Mouse (Mus musculus) hindbrain, embryonic 15.5 days (tissue): Measurements from ENCODE around the gene Ift122. TPM values are rescaled to one million over a fixed set of nuclear protein-coding genes. Genes with fewer than 3 reads are reported as not detected.
A peak's percentile ranks its signal among the peaks of the same experiment; 100 is the strongest.

Experiments
- ATAC-seq: fragments of 200-750 bp; cut with Nextera tagmentation; 2 replicates; pipeline ENCODE4 v1.8.0; 2017; ENCODE audit warnings: low read depth, moderate number of reproducible peaks, moderate TSS enrichment; ENCODE audit not compliant: low FRiP score
- H3K27ac ChIP-seq: fragments of 300-500 bp; sonication (generic); replicated peaks from 2 replicates; pipeline ENCODE4 v1.5.1; 2015; ENCODE audit warnings: mild to moderate bottlenecking, inconsistent platforms
- H3K27me3 ChIP-seq: fragments of 300-500 bp; sonication (generic); 2 replicates; pipeline ENCODE4 v1.6.1; 2015; ENCODE audit warnings: control low read depth, inconsistent platforms
- H3K36me3 ChIP-seq: fragments of 300-500 bp; sonication (generic); 2 replicates; pipeline ENCODE4 v1.6.1; 2015; ENCODE audit warnings: control low read depth, inconsistent platforms
- H3K4me1 ChIP-seq: fragments of 300-500 bp; sonication (generic); replicated peaks from 2 replicates; pipeline ENCODE4 v1.6.1; 2015; ENCODE audit warnings: control low read depth, inconsistent platforms
- H3K4me2 ChIP-seq: fragments of 300-500 bp; sonication (generic); 2 replicates; pipeline ENCODE4 v1.6.1; 2015; ENCODE audit warnings: moderate library complexity, mild to moderate bottlenecking, inconsistent platforms
- H3K4me3 ChIP-seq: fragments of 300-500 bp; sonication (generic); 2 replicates; pipeline ENCODE4 v1.5.1; 2015; ENCODE audit warnings: mild to moderate bottlenecking, inconsistent platforms
- H3K9ac ChIP-seq: fragments of 300-500 bp; sonication (generic); 2 replicates; pipeline ENCODE4 v1.6.1; 2015; ENCODE audit warnings: inconsistent platforms
- H3K9me3 ChIP-seq: fragments of 300-500 bp; sonication (generic); 2 replicates; pipeline ENCODE4 v1.6.1; 2016; ENCODE audit warnings: control low read depth, inconsistent platforms
- WGBS: fragments of 180-500 bp; shearing (Covaris S2); methylation state at CpG from one replicate; pipeline ENCODE4 v1.1.7; 2015; 5-methylcytosine and 5-hydroxymethylcytosine counted together
- polyA plus RNA-seq: library from polyadenylated mRNA; unstranded; fragments of >200 nt; fragmentation: Nextera tagmentation; extraction: Ambion mirVana; gene quantifications from 2 replicates; pipeline ENCODE4 v1.2.1, GENCODE M21; 2015

The Ift122 gene
- polyA plus RNA-seq, 1 experiment from 2014 or later, result 31.5 TPM

- Histone ChIP-seq H3K36me3 (no peaks in the 10 kb centered on the region), H3K9me3 (no peaks in the 10 kb centered on the region), H3K4me1 (no peaks in the 10 kb centered on the region), H3K27ac (no peak overlapping the region), H3K4me3 (no peak overlapping the region), H3K9ac (no peak overlapping the region), H3K4me2 (no peak overlapping the region), H3K27me3 (no peaks in the 10 kb centered on the region)
- ATAC-seq, result no peak
- WGBS, result 85% methylated on average over 1 of the region's 1 CpGs
These were observed 85.5 kb downstream of the Ift122 start for GRCm38 (mm10) chr6:115938798-115939197.

- no peaks in the 10 kb centered on the region for H3K4me1 ChIP-seq
- H3K27ac ChIP-seq, result no peak overlapping the region
- H3K4me3 ChIP-seq, result no peak overlapping the region
- H3K27me3 ChIP-seq, result no peaks in the 10 kb centered on the region
- WGBS, result 73% methylated on average over 1 of the region's 1 CpGs
- H3K9ac ChIP-seq, result no peak overlapping the region
- no peak overlapping the region for H3K4me2 ChIP-seq
- no peaks in the 10 kb centered on the region for H3K36me3 ChIP-seq
- no peak for ATAC-seq
- H3K9me3 ChIP-seq, result no peaks in the 10 kb centered on the region
These were observed 87.3 kb downstream of the Ift122 start for GRCm38 (mm10) chr6:115940603-115941002.

GRCm38 (mm10) chr6:115941128-115941527 is 87.9 kb downstream of the Ift122 start:
- no peaks in the 10 kb centered on the region for H3K9me3 ChIP-seq
- WGBS, result 17% methylated on average over 5 of the region's 12 CpGs
- H3K36me3 ChIP-seq, result no peaks in the 10 kb centered on the region
- no peaks in the 10 kb centered on the region for H3K4me1 ChIP-seq
- H3K9ac ChIP-seq, result no peak overlapping the region
- H3K27ac ChIP-seq, result no peak overlapping the region
- no peaks in the 10 kb centered on the region for H3K27me3 ChIP-seq
- H3K4me3 ChIP-seq, result no peak overlapping the region
- no peak overlapping the region for H3K4me2 ChIP-seq
- no peak for ATAC-seq

GRCm38 (mm10) chr6:115943498-115944427 is 90.5 kb downstream of the Ift122 start:
- Histone ChIP-seq H3K27me3 (no peaks in the 10 kb centered on the region), H3K36me3 (no peaks in the 10 kb centered on the region), H3K4me2 (no peak overlapping the region), H3K9ac (no peak overlapping the region), H3K4me3 (no peak overlapping the region), H3K9me3 (no peaks in the 10 kb centered on the region), H3K27ac (no peak overlapping the region), H3K4me1 (peaks cover 2% of the 10 kb centered on the region; the same call in 1 of the 2 replicates)
- no peak for ATAC-seq
- WGBS, result 83% methylated on average over 9 of the region's 9 CpGs

- no peaks in the 10 kb centered on the region for H3K9me3 ChIP-seq
- H3K4me2 ChIP-seq, result no peak within 1 kb of the TSS
- no peaks in the 10 kb centered on the region for H3K36me3 ChIP-seq
- no peak for ATAC-seq
- H3K27me3 ChIP-seq, result no peaks in the 10 kb centered on the region
- 87% methylated on average over 5 of the region's 5 CpGs for WGBS
- no peak within 1 kb of the TSS for H3K27ac ChIP-seq
- no peak within 1 kb of the TSS for H3K4me3 ChIP-seq
- peaks cover 2% of the 10 kb centered on the region; the same call in 1 of the 2 replicates for H3K4me1 ChIP-seq
- H3K9ac ChIP-seq, result no peak within 1 kb of the TSS
These were observed 91.4 kb downstream of the Ift122 start, which contains the start of gene H1foo for GRCm38 (mm10) chr6:115944638-115945037. Gene H1foo, plus strand, starts transcription at chr6:115944938.

GRCm38 (mm10) chr6:115945633-115946032 is 92.4 kb downstream of the Ift122 start:
- no peak for ATAC-seq

GRCm38 (mm10) chr6:115946389-115946788 is 93.1 kb downstream of the Ift122 start:
- H3K27me3 ChIP-seq, result no peaks in the 10 kb centered on the region
- WGBS, result 31% methylated on average over 6 of the region's 6 CpGs
- peak; percentile 23; the same call in 1 of the 2 replicates for ATAC-seq
- no peak overlapping the region for H3K4me3 ChIP-seq
- no peaks in the 10 kb centered on the region for H3K36me3 ChIP-seq
- no peak overlapping the region for H3K9ac ChIP-seq
- no peak overlapping the region for H3K4me2 ChIP-seq
- H3K27ac ChIP-seq, result no peak overlapping the region
- H3K9me3 ChIP-seq, result no peaks in the 10 kb centered on the region
- H3K4me1 ChIP-seq, result peaks cover 2% of the 10 kb centered on the region; the same call in 1 of the 2 replicates

More at GRCm38 (mm10) chr6:115945633-115946032, 92.4 kb downstream of the Ift122 start:
- peaks cover 2% of the 10 kb centered on the region; the same call in 1 of the 2 replicates for H3K4me1 ChIP-seq
- H3K9me3 ChIP-seq, result no peaks in the 10 kb centered on the region
- H3K4me2 ChIP-seq, result no peak overlapping the region
- WGBS, result 86% methylated on average over 8 of the region's 8 CpGs
- no peak overlapping the region for H3K4me3 ChIP-seq
- H3K27ac ChIP-seq, result no peak overlapping the region
- no peak overlapping the region for H3K9ac ChIP-seq
- H3K27me3 ChIP-seq, result no peaks in the 10 kb centered on the region
- no peaks in the 10 kb centered on the region for H3K36me3 ChIP-seq

- Histone ChIP-seq H3K36me3 (no peaks in the 10 kb centered on the region), H3K9ac (no peak overlapping the region), H3K4me2 (no peak overlapping the region), H3K27me3 (no peaks in the 10 kb centered on the region), H3K9me3 (no peaks in the 10 kb centered on the region), H3K4me3 (no peak overlapping the region), H3K4me1 (peaks cover 20% of the 10 kb centered on the region), H3K27ac (no peak overlapping the region)
- 68% methylated on average over 9 of the region's 9 CpGs for WGBS
- ATAC-seq, result no peak
These were observed 101.3 kb downstream of the Ift122 start for GRCm38 (mm10) chr6:115954506-115955074.

- Histone ChIP-seq H3K27ac (no peak overlapping the region), H3K9ac (no peak overlapping the region), H3K4me2 (no peak overlapping the region), H3K9me3 (no peaks in the 10 kb centered on the region), H3K27me3 (no peaks in the 10 kb centered on the region), H3K4me3 (no peak overlapping the region), H3K36me3 (no peaks in the 10 kb centered on the region), H3K4me1 (peaks cover 20% of the 10 kb centered on the region)
- 81% methylated on average over 4 of the region's 4 CpGs for WGBS
- ATAC-seq, result no peak
These were observed 101.9 kb downstream of the Ift122 start for GRCm38 (mm10) chr6:115955169-115955568.

- Histone ChIP-seq H3K4me2 (no peak overlapping the region), H3K36me3 (no peaks in the 10 kb centered on the region), H3K27ac (no peak overlapping the region), H3K27me3 (no peaks in the 10 kb centered on the region), H3K9me3 (no peaks in the 10 kb centered on the region), H3K9ac (no peak overlapping the region), H3K4me1 (peaks cover 20% of the 10 kb centered on the region), H3K4me3 (no peak overlapping the region)
- 89% methylated on average over 11 of the region's 11 CpGs for WGBS
- no peak for ATAC-seq
These were observed 102.4 kb downstream of the Ift122 start for GRCm38 (mm10) chr6:115955664-115956063.

- whole genome bisulfite sequencing, result 85% methylated on average over 13 of the region's 13 CpGs
- no peak overlapping the region for H3K4me2 ChIP-seq
- H3K9me3 ChIP-seq, result no peaks in the 10 kb centered on the region
- no peak overlapping the region for H3K27ac ChIP-seq
- no peaks in the 10 kb centered on the region for H3K27me3 ChIP-seq
- no peak overlapping the region for H3K4me3 ChIP-seq
- ATAC-seq, result no peak; the same call in 1 of the 2 replicates
- H3K4me1 ChIP-seq, result peaks cover 20% of the 10 kb centered on the region
- no peaks in the 10 kb centered on the region for H3K36me3 ChIP-seq
- no peak overlapping the region for H3K9ac ChIP-seq
These were observed 103.2 kb downstream of the Ift122 start for GRCm38 (mm10) chr6:115956418-115956921.
